Mouse (Mus musculus): ENCODE results near the gene Rnase12.

GRCm38 (mm10) chr14:51007914-51008713 lies 49.3 kb downstream of the Rnase12 start:
- TF ChIP-seq EP300 (IDR thresholded peaks at IDR 0.05; ENCODE audit: low read depth) (no peak; the same call in 1 of the 2 replicates), CTCF (IDR thresholded peaks at IDR 0.05; ENCODE audit: low read depth) (no peak)
